Mouse (Mus musculus) CD4-positive, CD25-positive, alpha-beta regulatory T cell, adult 2 months (primary cell): Measurements from ENCODE around the gene Zfp987.
A peak's percentile ranks its signal among the peaks of the same experiment; 100 is the strongest.
"Not testable (repeated sequence)": the region's sequence is repeated elsewhere in the genome, so short reads cannot be mapped to it uniquely, and the experiment has no call there.

Source experiments
- DNase-seq: peaks from one replicate; pipeline ENCODE4 v3.0.0-alpha.2; 2012; ENCODE audit warnings: low read depth, low spot score

Zfp987 gene

GRCm38 (mm10) chr4:146096998-146097397 is at the start of gene Zfp987:
Gene Zfp987, plus strand, starts transcription at chr4:146097298.
- not testable (repeated sequence) for DNase-seq

GRCm38 (mm10) chr4:146052536-146052935 is 44.6 kb upstream of the Zfp987 start:
- not testable (repeated sequence) for DNase-seq

GRCm38 (mm10) chr4:146053445-146053844 is 43.7 kb upstream of the Zfp987 start:
- not testable (repeated sequence) for DNase-seq

GRCm38 (mm10) chr4:146055335-146055734 is 41.8 kb upstream of the Zfp987 start:
- DNase-seq = no peak

GRCm38 (mm10) chr4:146058646-146059045 is 38.5 kb upstream of the Zfp987 start:
- DNase-seq = not testable (repeated sequence)

- not testable (repeated sequence) for DNase-seq
These were observed 38.0 kb upstream of the Zfp987 start for GRCm38 (mm10) chr4:146059078-146059477.

- DNase-seq = not testable (repeated sequence)
These were observed 37.0 kb upstream of the Zfp987 start for GRCm38 (mm10) chr4:146059974-146060693.

DNA sequence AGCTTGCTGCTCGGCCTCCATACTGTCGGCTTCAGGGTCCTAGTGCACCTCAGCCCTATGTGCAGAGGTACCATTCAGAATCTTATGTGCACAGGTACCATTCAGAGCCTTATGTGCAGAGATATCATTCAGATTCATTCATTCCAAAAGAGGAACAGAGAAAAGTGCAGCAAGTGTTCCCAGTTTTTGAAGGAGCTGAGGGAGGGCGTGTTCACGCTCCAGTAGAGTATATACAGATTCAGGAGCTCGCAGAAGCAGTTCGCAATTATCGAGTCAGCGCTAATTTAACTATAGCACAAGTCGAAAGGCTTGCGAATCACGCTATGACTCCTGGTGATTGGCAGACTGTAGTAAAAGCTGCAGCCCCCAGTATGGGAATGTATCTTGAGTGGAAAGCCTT is 36.0 kb upstream of the Zfp987 start:
- not testable (repeated sequence) for DNase-seq

DNA sequence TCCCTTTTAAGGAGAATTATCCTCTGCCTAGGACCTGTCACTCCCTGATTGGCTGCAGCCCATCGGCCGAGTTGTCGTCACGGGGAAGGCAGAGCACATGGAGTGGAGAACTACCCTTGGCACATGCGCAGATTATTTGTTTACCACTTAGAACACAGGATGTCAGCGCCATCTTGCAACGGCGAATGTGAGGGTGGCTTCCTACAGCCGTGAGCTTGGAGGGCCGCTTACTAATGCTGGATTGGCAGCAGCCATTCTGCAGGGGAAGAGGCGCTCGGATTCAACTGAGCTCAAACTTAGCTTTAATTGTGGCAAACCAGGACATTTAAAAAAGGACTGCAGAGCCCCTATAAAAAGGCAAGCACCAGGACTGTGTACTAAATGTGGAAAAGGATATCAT is 35.1 kb upstream of the Zfp987 start:
- not testable (repeated sequence) for DNase-seq

DNA sequence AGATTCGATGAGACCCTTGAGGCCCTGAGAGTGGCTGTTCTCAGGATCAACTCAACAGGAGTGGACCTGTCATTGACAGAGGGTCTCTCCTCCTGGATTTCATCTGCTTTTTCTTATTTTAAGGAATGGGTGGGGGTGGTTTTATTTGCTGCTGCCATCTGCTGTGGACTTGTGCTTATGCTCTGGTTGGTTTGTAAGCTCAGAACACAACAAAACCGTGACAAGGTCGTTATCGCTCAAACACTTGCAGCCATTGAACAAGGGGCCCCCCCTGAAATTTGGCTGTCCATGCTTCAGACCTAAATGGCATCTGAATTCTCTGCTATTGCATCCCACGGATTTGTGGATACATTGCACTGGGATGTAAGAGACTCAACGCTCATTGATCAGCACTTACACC is 34.1 kb upstream of the Zfp987 start:
- not testable (repeated sequence) for DNase-seq

GRCm38 (mm10) chr4:146063621-146064020 is 33.5 kb upstream of the Zfp987 start:
- not testable (repeated sequence) for DNase-seq

DNA sequence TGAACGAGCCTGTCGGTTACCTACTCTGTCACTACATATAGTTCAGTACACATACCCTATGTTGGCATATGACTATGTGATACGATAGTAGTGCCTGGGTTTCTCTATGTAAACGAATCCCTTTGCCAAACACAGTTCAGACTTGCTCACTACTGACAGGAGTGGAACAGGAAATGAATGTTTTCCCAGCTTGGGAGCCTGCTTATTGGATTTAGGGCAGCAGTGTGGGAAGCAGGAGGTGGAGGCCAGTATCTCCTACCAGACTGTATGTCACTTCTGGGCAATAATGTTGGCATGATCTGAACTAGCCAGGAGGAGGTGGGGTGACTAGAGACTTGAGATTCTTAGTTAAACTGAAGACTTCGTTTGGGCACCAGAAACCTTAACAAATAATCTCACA is 32.3 kb upstream of the Zfp987 start:
- DNase-seq = not testable (repeated sequence)

DNA sequence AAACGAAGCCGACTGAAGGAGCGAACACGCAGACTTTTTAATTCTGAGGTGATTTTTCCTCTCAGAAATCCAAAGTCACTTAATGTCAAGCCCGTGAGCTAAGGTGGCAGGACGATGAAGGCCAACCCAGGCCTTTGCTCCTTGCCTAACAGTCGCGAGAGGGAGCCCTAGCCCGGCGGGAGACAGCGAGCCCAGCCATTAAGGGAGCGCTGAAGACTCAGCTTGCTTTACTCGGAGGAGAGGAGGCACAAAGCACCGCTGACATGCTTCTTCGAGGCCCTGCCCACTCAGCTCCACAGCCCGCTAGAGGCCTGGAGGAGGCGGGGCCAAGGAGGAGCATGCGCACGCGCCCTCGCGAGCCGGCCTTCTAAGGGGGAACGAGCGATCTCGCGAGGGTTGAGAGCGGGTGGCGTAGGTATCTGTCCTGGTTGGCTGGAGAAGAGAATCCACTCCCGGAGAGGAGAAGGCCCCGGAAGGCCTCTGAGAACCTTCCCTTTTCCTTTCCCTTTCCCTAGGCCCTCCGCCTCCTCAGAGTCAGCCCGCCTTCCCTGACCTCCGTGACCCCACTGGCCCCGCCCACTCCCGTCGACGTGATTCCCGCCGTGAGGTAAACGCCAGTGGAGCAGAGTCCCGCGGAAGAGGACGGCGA is 30.0 kb upstream of the Zfp987 start:
- DNase-seq = not testable (repeated sequence)

GRCm38 (mm10) chr4:146067594-146067993 is 29.5 kb upstream of the Zfp987 start:
- not testable (repeated sequence) for DNase-seq

GRCm38 (mm10) chr4:146073264-146073663 is 23.8 kb upstream of the Zfp987 start:
- not testable (repeated sequence) for DNase-seq

- not testable (repeated sequence) for DNase-seq
These were observed 4.3 kb downstream of the Zfp987 start for GRCm38 (mm10) chr4:146101448-146101847.

DNA sequence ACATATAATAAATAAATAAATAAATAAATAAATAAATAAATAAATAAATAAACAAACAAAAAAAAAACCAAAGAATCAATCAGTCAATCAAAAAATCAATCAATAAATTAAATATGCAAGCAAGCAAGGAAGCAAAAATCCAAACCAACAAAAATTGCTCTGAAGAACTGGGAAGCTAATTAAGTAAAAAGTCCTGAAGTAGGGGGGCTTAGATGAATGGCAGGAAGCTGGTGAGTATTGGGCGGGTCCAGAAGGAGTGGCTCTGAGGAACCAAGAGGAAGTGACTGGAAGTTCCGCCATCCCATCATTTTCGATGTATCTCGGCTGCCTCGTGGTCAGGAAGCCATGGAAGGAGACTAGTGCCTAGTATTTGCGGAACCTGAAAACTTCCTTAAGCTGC is 59.4 kb downstream of the Zfp987 start, which contains the start of gene Zfp600:
Gene Zfp600, plus strand, starts transcription at position 301 of the 400 bp plus-strand sequence.
- not testable (repeated sequence) for DNase-seq

GRCm38 (mm10) chr4:146162893-146163292 is 65.8 kb downstream of the Zfp987 start:
- not testable (repeated sequence) for DNase-seq

DNA sequence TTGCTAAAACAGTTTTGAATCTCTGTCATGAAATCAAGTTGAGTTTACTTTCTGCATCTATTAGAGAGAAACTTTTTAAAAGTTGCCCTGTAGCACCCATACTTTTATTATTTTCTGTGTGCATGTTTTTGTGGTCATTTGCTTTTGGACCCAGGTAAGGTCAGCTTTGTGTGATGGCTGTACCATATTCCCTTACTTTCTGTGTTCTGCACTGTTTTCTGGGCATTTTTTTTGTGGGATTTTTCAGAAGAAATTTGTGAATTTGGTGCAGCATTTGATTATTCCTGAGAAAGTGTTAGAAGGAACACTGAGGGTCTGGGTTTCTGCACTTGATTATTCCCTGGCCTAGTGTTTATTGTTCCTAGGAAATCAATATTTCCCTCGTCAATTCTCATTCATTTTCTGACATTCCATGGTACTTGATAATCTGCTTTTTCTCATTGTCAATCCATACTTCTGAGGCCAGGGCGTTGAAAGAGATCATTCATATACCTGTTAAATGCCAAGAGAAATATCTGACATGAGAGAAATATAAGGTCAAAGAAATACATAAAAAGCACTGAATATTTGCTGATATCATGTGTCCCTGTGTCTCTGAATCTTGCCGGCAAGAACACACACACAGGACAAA is 70.2 kb downstream of the Zfp987 start:
- not testable (repeated sequence) for DNase-seq

- DNase-seq = peak; percentile 5
These were observed 70.9 kb downstream of the Zfp987 start for GRCm38 (mm10) chr4:146167879-146168532.

- not testable (repeated sequence) for DNase-seq
These were observed 71.7 kb downstream of the Zfp987 start for GRCm38 (mm10) chr4:146168730-146169215.
